Mouse (Mus musculus): ENCODE measurements at regions not wholly inside any gene's neighbourhood (a gene's known extent, or its start where the extent isn't known, plus 50 kb on each side); places are given as distances from the start of the nearest gene placed in this dataset. TPM values are rescaled to one million over a fixed set of nuclear protein-coding genes. Genes with fewer than 3 reads are reported as not detected.
A peak's percentile ranks its signal among the peaks of the same experiment; 100 is the strongest.

GRCm38 (mm10) chr8:15209856-15210521 is 164.1 kb upstream of the BB014433 start:
- Histone ChIP-seq H3K27me3 (replicated peaks; ENCODE audit: control insufficient read depth, insufficient read depth, low read length) (no peaks in the 10 kb centered on the region), H3K4me2 (replicated peaks; ENCODE audit: low read depth) (no peak overlapping the region; the same call in 1 of the 2 replicates), H3K9ac (ENCODE audit: low read depth, low read length) (no peak overlapping the region), H3K36me3 (ENCODE audit: control insufficient read depth, insufficient read depth) (no peaks in the 10 kb centered on the region), H3K9me3 (ENCODE audit: control insufficient read depth) (no peaks in the 10 kb centered on the region), H3K27ac (ENCODE audit: low read depth, low read length) (no peak overlapping the region), H3K4me1 (replicated peaks; ENCODE audit: control insufficient read depth, insufficient read depth, low read length) (no peaks in the 10 kb centered on the region), H3K4me3 (ENCODE audit: low read depth, low read length) (no peak overlapping the region)
- 28% methylated on average over 6 of the region's 6 CpGs for WGBS
- peak; percentile 79 for ATAC-seq
- TF ChIP-seq CTCF (IDR thresholded peaks at IDR 0.05; ENCODE audit: low read depth): no peak

GRCm38 (mm10) chr8:15201556-15201955 is 155.7 kb upstream of the BB014433 start:
- Histone ChIP-seq H3K9me3 (ENCODE audit: control insufficient read depth) (no peaks in the 10 kb centered on the region), H3K36me3 (ENCODE audit: control insufficient read depth, insufficient read depth) (no peaks in the 10 kb centered on the region), H3K4me1 (replicated peaks; ENCODE audit: control insufficient read depth, insufficient read depth, low read length) (no peaks in the 10 kb centered on the region), H3K27me3 (replicated peaks; ENCODE audit: control insufficient read depth, insufficient read depth, low read length) (no peaks in the 10 kb centered on the region), H3K4me2 (replicated peaks; ENCODE audit: low read depth) (no peak overlapping the region), H3K4me3 (ENCODE audit: low read depth, low read length) (no peak overlapping the region), H3K27ac (ENCODE audit: low read depth, low read length) (no peak overlapping the region), H3K9ac (ENCODE audit: low read depth, low read length) (no peak overlapping the region)
- ATAC-seq: no peak
- TF ChIP-seq CTCF (IDR thresholded peaks at IDR 0.05; ENCODE audit: low read depth): no peak
- 87% methylated on average over 6 of the region's 6 CpGs for WGBS

- Histone ChIP-seq H3K27me3 (replicated peaks; ENCODE audit: control insufficient read depth, insufficient read depth, low read length) (no peaks in the 10 kb centered on the region), H3K9ac (ENCODE audit: low read depth, low read length) (no peak overlapping the region), H3K4me2 (replicated peaks; ENCODE audit: low read depth) (no peak overlapping the region), H3K27ac (ENCODE audit: low read depth, low read length) (no peak overlapping the region), H3K9me3 (ENCODE audit: control insufficient read depth) (no peaks in the 10 kb centered on the region), H3K4me3 (ENCODE audit: low read depth, low read length) (no peak overlapping the region), H3K36me3 (ENCODE audit: control insufficient read depth, insufficient read depth) (no peaks in the 10 kb centered on the region), H3K4me1 (replicated peaks; ENCODE audit: control insufficient read depth, insufficient read depth, low read length) (no peaks in the 10 kb centered on the region)
- ATAC-seq: no peak
- TF ChIP-seq CTCF (IDR thresholded peaks at IDR 0.05; ENCODE audit: low read depth): no peak
- WGBS: 56% methylated on average over 3 of the region's 3 CpGs
Measured at GRCm38 (mm10) chr8:15190708-15191107, 144.8 kb upstream of the BB014433 start.

- no peak for TF ChIP-seq CTCF (IDR thresholded peaks at IDR 0.05; ENCODE audit: low read depth)
- Histone ChIP-seq H3K9me3 (ENCODE audit: control insufficient read depth) (no peaks in the 10 kb centered on the region), H3K4me1 (replicated peaks; ENCODE audit: control insufficient read depth, insufficient read depth, low read length) (no peaks in the 10 kb centered on the region), H3K27ac (ENCODE audit: low read depth, low read length) (no peak overlapping the region), H3K9ac (ENCODE audit: low read depth, low read length) (no peak overlapping the region), H3K4me3 (ENCODE audit: low read depth, low read length) (no peak overlapping the region), H3K36me3 (ENCODE audit: control insufficient read depth, insufficient read depth) (no peaks in the 10 kb centered on the region), H3K27me3 (replicated peaks; ENCODE audit: control insufficient read depth, insufficient read depth, low read length) (no peaks in the 10 kb centered on the region), H3K4me2 (replicated peaks; ENCODE audit: low read depth) (no peak overlapping the region)
- no peak for ATAC-seq
- 57% methylated on average over 10 of the region's 10 CpGs for WGBS
Measured at GRCm38 (mm10) chr8:15189079-15189612, 143.3 kb upstream of the BB014433 start.

Small RNA genes lying in the stretch of these regions (microRNA-seq; reads per million reads assigned to microRNA genes)
- not detected for gene Gm25255
- gene Gm25871: not detected
